Mouse (Mus musculus): ENCODE results near the gene Tmem252. TPM values are rescaled to one million over a fixed set of nuclear protein-coding genes. Genes with fewer than 3 reads are reported as not detected.

The Tmem252 gene
- total RNA-seq, 1 experiment from 2014 or later = not detected

- no peak for ATAC-seq (replicated peaks in 1 of 2; ENCODE audit: insufficient read depth in 1 of 2, low FRiP score in 2 of 2, low TSS enrichment in 1 of 2, low read depth in 1 of 2, poor library complexity in 2 of 2, severe bottlenecking in 2 of 2)
Observed at GRCm38 (mm10) chr19:24704326-24704725, 30.5 kb downstream of the Tmem252 start.

- ATAC-seq (replicated peaks in 1 of 2; ENCODE audit: insufficient read depth in 1 of 2, low FRiP score in 2 of 2, low TSS enrichment in 1 of 2, low read depth in 1 of 2, poor library complexity in 2 of 2, severe bottlenecking in 2 of 2) = no peak
Observed at GRCm38 (mm10) chr19:24705395-24705794, 31.6 kb downstream of the Tmem252 start.

- no peak for ATAC-seq (replicated peaks in 1 of 2; ENCODE audit: insufficient read depth in 1 of 2, low FRiP score in 2 of 2, low TSS enrichment in 1 of 2, low read depth in 1 of 2, poor library complexity in 2 of 2, severe bottlenecking in 2 of 2)
Observed at GRCm38 (mm10) chr19:24707071-24707906, 33.5 kb downstream of the Tmem252 start.

GRCm38 (mm10) chr19:24708032-24708431 is 34.2 kb downstream of the Tmem252 start:
- ATAC-seq (replicated peaks in 1 of 2; ENCODE audit: insufficient read depth in 1 of 2, low FRiP score in 2 of 2, low TSS enrichment in 1 of 2, low read depth in 1 of 2, poor library complexity in 2 of 2, severe bottlenecking in 2 of 2) = no peak

GRCm38 (mm10) chr19:24716303-24717097 is 42.7 kb downstream of the Tmem252 start:
- ATAC-seq (replicated peaks in 1 of 2; ENCODE audit: insufficient read depth in 1 of 2, low FRiP score in 2 of 2, low TSS enrichment in 1 of 2, low read depth in 1 of 2, poor library complexity in 2 of 2, severe bottlenecking in 2 of 2) = no peak

GRCm38 (mm10) chr19:24718021-24718420 is 44.2 kb downstream of the Tmem252 start:
- no peak for ATAC-seq (replicated peaks in 1 of 2; ENCODE audit: insufficient read depth in 1 of 2, low FRiP score in 2 of 2, low TSS enrichment in 1 of 2, low read depth in 1 of 2, poor library complexity in 2 of 2, severe bottlenecking in 2 of 2)

- no peak for ATAC-seq (replicated peaks in 1 of 2; ENCODE audit: insufficient read depth in 1 of 2, low FRiP score in 2 of 2, low TSS enrichment in 1 of 2, low read depth in 1 of 2, poor library complexity in 2 of 2, severe bottlenecking in 2 of 2)
Observed at GRCm38 (mm10) chr19:24719504-24719903, 45.7 kb downstream of the Tmem252 start.

- no peak for ATAC-seq (replicated peaks in 1 of 2; ENCODE audit: insufficient read depth in 1 of 2, low FRiP score in 2 of 2, low TSS enrichment in 1 of 2, low read depth in 1 of 2, poor library complexity in 2 of 2, severe bottlenecking in 2 of 2)
Observed at GRCm38 (mm10) chr19:24720448-24720847, 46.6 kb downstream of the Tmem252 start.

GRCm38 (mm10) chr19:24724362-24724761 is 50.6 kb downstream of the Tmem252 start:
- ATAC-seq (replicated peaks in 1 of 2; ENCODE audit: insufficient read depth in 1 of 2, low FRiP score in 2 of 2, low TSS enrichment in 1 of 2, low read depth in 1 of 2, poor library complexity in 2 of 2, severe bottlenecking in 2 of 2) = no peak

GRCm38 (mm10) chr19:24730661-24731060 is 56.9 kb downstream of the Tmem252 start:
- no peak for ATAC-seq (replicated peaks in 1 of 2; ENCODE audit: insufficient read depth in 1 of 2, low FRiP score in 2 of 2, low TSS enrichment in 1 of 2, low read depth in 1 of 2, poor library complexity in 2 of 2, severe bottlenecking in 2 of 2)

Other genes starting within 250 kb of the Tmem252 start
- gene Fam122a, start 196.7 kb upstream of the Tmem252 start, total RNA-seq (2017) = 5.4 TPM in 2 replicates
- 12.4 and 13.7 TPM in 2 replicates for gene Pip5k1b, start 118.1 kb upstream of the Tmem252 start, total RNA-seq (2017)
- 0.13 TPM in 1 of 2 replicates, not detected in the other for gene Pgm5, start 187.8 kb downstream of the Tmem252 start, total RNA-seq (2017)
- gene Gm10053, start 201.7 kb downstream of the Tmem252 start, total RNA-seq (2017) = 71.2 and 73.0 TPM in 2 replicates
- not detected in 2 replicates for gene Foxd4, start 227.2 kb downstream of the Tmem252 start, total RNA-seq (2017)